In genomic region chr17:27493389-27493788, GRCm38 (mm10) we compare ENCODE assay signal across 19 mouse cellular contexts. TPM values are rescaled to one million over a fixed set of nuclear protein-coding genes. Genes with fewer than 3 reads are reported as not detected.
DNase-seq lines count a peak whose midpoint lies in the region; ATAC-seq lines count a peak whose summit lies in the region.
"Had no signal": no experiment of that assay in that cellular context is flagged by ENCODE, and none has a peak within 500 bp of the region (broad histone marks: within the 10 kb centered on the region; RNA-seq: fewer than 3 reads in every experiment).

No protein-coding gene starts in this region.

- H3K9me3 ChIP-seq in midbrain, embryonic 10.5 days (replicated peaks) = no peaks in the 10 kb centered on the region
- H3K9me3 ChIP-seq in midbrain, embryonic 15.5 days = no peaks in the 10 kb centered on the region
- H3K9me3 ChIP-seq: embryonic facial prominence, embryonic 13.5 days; embryonic facial prominence, embryonic 15.5 days; forebrain, embryonic 10.5 days; forebrain, embryonic 12.5 days had no signal

- H3K27ac ChIP-seq in midbrain, embryonic 10.5 days (replicated peaks) = peak overlapping the region; percentile 69; the same call in 1 of the 2 replicates
- no peak overlapping the region for H3K27ac ChIP-seq in midbrain, embryonic 15.5 days
- H3K27ac ChIP-seq: embryonic facial prominence, embryonic 13.5 days; embryonic facial prominence, embryonic 15.5 days; forebrain, embryonic 10.5 days; forebrain, embryonic 12.5 days had no signal

- 88% methylated on average over 4 of the region's 4 CpGs for WGBS in midbrain, embryonic 10.5 days
- WGBS in midbrain, embryonic 15.5 days = 84% methylated on average over 4 of the region's 4 CpGs

- DNase-seq in cerebellum, postnatal 14 days = peak; percentile 46 to 50
- DNase-seq in cerebellum, postnatal 4 days (ENCODE audit: low spot score in 2 of 2) = no peak
- no peak for DNase-seq in midbrain, embryonic 10.5 days (ENCODE audit: low spot score)
- no peak for DNase-seq in kidney, postnatal 4 days
- DNase-seq: adrenal gland, adult 2 months; adrenal gland, postnatal 10 days; adrenal gland, postnatal 25 days; cerebellum, adult 11 months; cerebellum, adult 18-20 months; embryo, embryonic 11 days had no signal

- peaks cover 39% of the 10 kb centered on the region for H3K4me1 ChIP-seq in midbrain, embryonic 10.5 days
- H3K4me1 ChIP-seq in midbrain, embryonic 15.5 days = peaks cover 10% of the 10 kb centered on the region

- H3K27me3 ChIP-seq in midbrain, embryonic 10.5 days (ENCODE audit: low read depth, poor library complexity, severe bottlenecking) = no peaks in the 10 kb centered on the region; the same call in 1 of the 2 replicates
- no peaks in the 10 kb centered on the region for H3K27me3 ChIP-seq in midbrain, embryonic 15.5 days (replicated peaks)
- H3K27me3 ChIP-seq: embryonic facial prominence, embryonic 13.5 days; embryonic facial prominence, embryonic 15.5 days; forebrain, embryonic 12.5 days had no signal

- no peak for ATAC-seq in midbrain, embryonic 15.5 days (replicated peaks)
- ATAC-seq: forebrain, embryonic 14.5 days; forebrain, embryonic 16.5 days had no signal

- H3K4me2 ChIP-seq in midbrain, embryonic 15.5 days = no peak overlapping the region
- H3K4me2 ChIP-seq: embryonic facial prominence, embryonic 13.5 days; embryonic facial prominence, embryonic 15.5 days; forebrain, embryonic 12.5 days had no signal

- H3K36me3 ChIP-seq in midbrain, embryonic 10.5 days = no peaks in the 10 kb centered on the region
- no peaks in the 10 kb centered on the region for H3K36me3 ChIP-seq in midbrain, embryonic 15.5 days (replicated peaks)
- H3K36me3 ChIP-seq: embryonic facial prominence, embryonic 13.5 days; embryonic facial prominence, embryonic 15.5 days; forebrain, embryonic 10.5 days; forebrain, embryonic 12.5 days had no signal

- no peak overlapping the region for H3K4me3 ChIP-seq in midbrain, embryonic 10.5 days
- no peak overlapping the region for H3K4me3 ChIP-seq in midbrain, embryonic 15.5 days
- H3K4me3 ChIP-seq: embryonic facial prominence, embryonic 13.5 days; embryonic facial prominence, embryonic 15.5 days; erythroblast, embryonic 14.5 days; forebrain, embryonic 10.5 days; forebrain, embryonic 12.5 days had no signal

- H3K9ac ChIP-seq in midbrain, embryonic 15.5 days = no peak overlapping the region
- H3K9ac ChIP-seq: embryonic facial prominence, embryonic 15.5 days; forebrain, embryonic 12.5 days had no signal

RNA-seq across cellular contexts. Expression of gene Grm4, which starts 27.8 kb away (rescaled TPM):
- 2.8 and 3.5 TPM in 2 replicates for polyA plus RNA-seq in midbrain, embryonic 10.5 days (2016; fragmentation: Nextera tagmentation; extraction: Ambion mirVana)
- polyA plus RNA-seq in midbrain, embryonic 15.5 days (2015; fragmentation: Nextera tagmentation; extraction: Ambion mirVana) = 10.7 and 10.9 TPM in 2 replicates
- polyA plus RNA-seq: C2C12; erythroblast, embryonic 14.5 days had no signal

Comparison
In these comparisons a context has a peak if more than half of its experiments do, and no peak if none do; other contexts are left out.
1. DNase-seq: peak in cerebellum, postnatal 14 days (2 of 2); none in cerebellum, postnatal 4 days (0 of 2), midbrain, embryonic 10.5 days (single experiment) and kidney, postnatal 4 days (0 of 2).